Mouse (Mus musculus): ENCODE measurements around the gene Tas2r105.

Tas2r105 gene

GRCm38 (mm10) chr6:131687395-131687794 is at the start of gene Tas2r105:
Tas2r105 (minus strand) TSS chr6:131687495.
- DNase-seq (ENCODE audit: low spot score), result no peak

- no peak for DNase-seq (ENCODE audit: low spot score)
These were observed 25.5 kb upstream of the Tas2r105 start for GRCm38 (mm10) chr6:131712803-131713202.

GRCm38 (mm10) chr6:131689963-131690362 is 2.7 kb upstream of the Tas2r105 start, which contains the start of gene Tas2r114:
Tas2r114 (minus strand) TSS chr6:131690063.
- DNase-seq (ENCODE audit: low spot score), result no peak

- DNase-seq (ENCODE audit: low spot score), result no peak
These were observed 1.7 kb downstream of the Tas2r105 start, which contains the start of gene Tas2r104 for GRCm38 (mm10) chr6:131685644-131686043. Tas2r104 (minus strand) TSS chr6:131685744.

GRCm38 (mm10) chr6:131678786-131679185 is 8.5 kb downstream of the Tas2r105 start, which contains the start of gene Tas2r106:
Tas2r106 (minus strand) TSS chr6:131678886.
- no peak for DNase-seq (ENCODE audit: low spot score)

GRCm38 (mm10) chr6:131660049-131660448 is 27.2 kb downstream of the Tas2r105 start, which contains the start of gene Tas2r107:
Tas2r107 (minus strand) TSS chr6:131660149.
- no peak for DNase-seq (ENCODE audit: low spot score)
